Mouse (Mus musculus) G1E (cell line): ENCODE results near the gene Tspoap1.

ENCODE experiments used
- CTCF ChIP-seq: IDR thresholded peaks from 2 replicates; pipeline ENCODE4 v1.5.1; 2012; ENCODE audit warnings: low read depth, low read length, inconsistent platforms, mixed read lengths
- GATA1 ChIP-seq: IDR thresholded peaks from 2 replicates; pipeline ENCODE4 v1.6.1; 2012; ENCODE audit warnings: borderline replicate concordance, low read length, inconsistent platforms, mixed read lengths
- GATA2 ChIP-seq: IDR thresholded peaks from 2 replicates; pipeline ENCODE4 v1.6.1; 2012; ENCODE audit warnings: low read depth, low read length, inconsistent platforms, borderline replicate concordance
- POLR2AphosphoS5 ChIP-seq: IDR thresholded peaks from 2 replicates; pipeline ENCODE4 v1.6.1; 2012; ENCODE audit warnings: low read depth, low read length, inconsistent platforms; ENCODE audit not compliant: insufficient replicate concordance
- TAL1 ChIP-seq: conservative IDR thresholded peaks from 2 replicates; pipeline ENCODE4 v1.6.1; 2012; ENCODE audit warnings: low read depth, low read length, inconsistent platforms, mixed read lengths

GRCm38 (mm10) chr11:87753891-87754501, 6.3 kb upstream of the Tspoap1 start:
- TF ChIP-seq CTCF (no peak), POLR2AphosphoS5 (no peak), GATA2 (no peak), GATA1 (no peak), TAL1 (peak; percentile 29; the same call in 1 of the 2 replicates)
